Mouse (Mus musculus) brain, embryonic 14.5 days (tissue): Measurements from ENCODE around the gene Cdk5r1.

Source experiments
- CTCF ChIP-seq: fragments of 200-500 bp; IDR thresholded peaks from 2 replicates; pipeline ENCODE4 v1.5.1; 2012; ENCODE audit warnings: inconsistent platforms, mild to moderate bottlenecking, moderate library complexity, borderline replicate concordance; ENCODE audit not compliant: insufficient read depth, insufficient read length; ENCODE audit errors: extremely low read depth
- POLR2A ChIP-seq: fragments of 200-500 bp; IDR thresholded peaks from 2 replicates; pipeline ENCODE4 v1.6.1; 2012; ENCODE audit warnings: mild to moderate bottlenecking, inconsistent platforms, borderline replicate concordance; ENCODE audit not compliant: poor library complexity, insufficient read depth, insufficient read length, severe bottlenecking; ENCODE audit errors: extremely low read depth

GRCm38 (mm10) chr11:80430366-80430910 is 46.4 kb upstream of the Cdk5r1 start:
- TF ChIP-seq CTCF (no peak), POLR2A (no peak)
